Mouse (Mus musculus) heart, postnatal 0 days (tissue): Measurements from ENCODE around the gene Mad1l1. TPM values are rescaled to one million over a fixed set of nuclear protein-coding genes. Genes with fewer than 3 reads are reported as not detected.

Experiments
- ATAC-seq: fragments of 200-750 bp; cut with Nextera tagmentation; 2 replicates; pipeline ENCODE4 v1.8.0; 2017; ENCODE audit warnings: low read depth, moderate number of reproducible peaks, moderate library complexity; ENCODE audit not compliant: insufficient read depth
- DNase-seq: peaks from one replicate; pipeline ENCODE4 v3.0.0-alpha.2; 2016; ENCODE audit warnings: low spot score
- H3K27ac ChIP-seq: fragments of 300-500 bp; sonication (generic); 2 replicates; pipeline ENCODE4 v1.5.1; 2014; ENCODE audit warnings: low read depth, mild to moderate bottlenecking
- H3K27me3 ChIP-seq: fragments of 300-500 bp; sonication (generic); 2 replicates; pipeline ENCODE4 v1.6.1; 2014; ENCODE audit warnings: low read length, mixed read lengths; ENCODE audit not compliant: control insufficient read depth, insufficient read depth
- H3K36me3 ChIP-seq: fragments of 300-500 bp; sonication (generic); replicated peaks from 2 replicates; pipeline ENCODE4 v1.6.1; 2014; ENCODE audit warnings: low read length, mixed read lengths; ENCODE audit not compliant: control insufficient read depth, insufficient read depth
- H3K4me1 ChIP-seq: fragments of 300-500 bp; sonication (generic); 2 replicates; pipeline ENCODE4 v1.6.1; 2014; ENCODE audit warnings: antibody characterized with exemption; ENCODE audit not compliant: control insufficient read depth, insufficient read depth
- H3K4me2 ChIP-seq: fragments of 300-500 bp; sonication (generic); 2 replicates; pipeline ENCODE4 v1.6.1; 2014; ENCODE audit warnings: low read depth, mild to moderate bottlenecking, low read length, moderate library complexity
- H3K4me3 ChIP-seq: fragments of 300-500 bp; sonication (generic); 2 replicates; pipeline ENCODE4 v1.5.1; 2014; ENCODE audit warnings: low read depth, low read length
- H3K9ac ChIP-seq: fragments of 300-500 bp; sonication (generic); replicated peaks from 2 replicates; pipeline ENCODE4 v1.6.1; 2014; ENCODE audit warnings: low read depth, low read length, mixed read lengths
- H3K9me3 ChIP-seq: fragments of 300-500 bp; sonication (generic); replicated peaks from 2 replicates; pipeline ENCODE4 v1.6.1; 2016; ENCODE audit warnings: low read length; ENCODE audit not compliant: control insufficient read depth
- CTCF ChIP-seq: IDR thresholded peaks from 2 replicates; pipeline ENCODE4 v1.5.1; 2016; ENCODE audit warnings: antibody characterized with exemption, control low read depth, low read depth
- EP300 ChIP-seq: IDR thresholded peaks from 2 replicates; pipeline ENCODE4 v1.6.1; 2016; ENCODE audit warnings: antibody characterized with exemption, low read depth
- WGBS: fragments of 180-500 bp; shearing (Covaris S2); extraction: QIAGEN DNeasy Blood & Tissue Kit; methylation state at CpG from one replicate; pipeline ENCODE4 v1.1.7; 2014; 5-methylcytosine and 5-hydroxymethylcytosine counted together
- polyA plus RNA-seq: library from polyadenylated mRNA; unstranded; fragments of >200 nt; fragmentation: Nextera tagmentation; extraction: Ambion mirVana; gene quantifications from 2 replicates; pipeline ENCODE4 v1.2.1, GENCODE M21; 2015
- total RNA-seq: library from RNA; depleted of rRNA; stranded (reverse); fragments of >200 nt; gene quantifications from 2 replicates; pipeline ENCODE4 v1.2.3, GENCODE M21; 2014; ENCODE audit warnings: low replicate concordance

Mad1l1 gene
- total and polyA plus RNA-seq, 2 experiments from 2014 or later, result 15.1 to 20.6 TPM

DNA sequence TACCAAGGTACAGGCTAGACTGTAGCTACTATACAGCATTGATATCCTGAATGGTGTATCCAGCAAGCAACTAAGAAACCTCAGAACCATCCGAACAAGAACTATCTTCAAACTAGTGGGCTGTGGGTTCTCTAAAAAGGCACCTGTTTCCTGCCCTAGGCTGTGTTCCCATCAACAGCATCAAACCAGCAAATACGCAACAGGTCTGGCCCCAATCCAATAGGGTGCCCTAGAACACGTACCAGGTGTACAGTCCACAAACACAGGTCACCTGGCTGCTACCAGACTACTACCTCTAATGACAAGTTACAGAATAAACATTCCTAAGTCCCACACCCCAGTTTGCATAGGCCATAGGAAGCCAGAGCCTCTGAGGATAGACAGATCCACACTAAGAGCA, 38.5 kb downstream of the Mad1l1 start:
- DNase-seq, result no peak
- 94% methylated on average over 3 of the region's 3 CpGs for WGBS
- H3K27ac ChIP-seq, result peak overlapping the region; percentile 15; the same call in 1 of the 2 replicates

DNA sequence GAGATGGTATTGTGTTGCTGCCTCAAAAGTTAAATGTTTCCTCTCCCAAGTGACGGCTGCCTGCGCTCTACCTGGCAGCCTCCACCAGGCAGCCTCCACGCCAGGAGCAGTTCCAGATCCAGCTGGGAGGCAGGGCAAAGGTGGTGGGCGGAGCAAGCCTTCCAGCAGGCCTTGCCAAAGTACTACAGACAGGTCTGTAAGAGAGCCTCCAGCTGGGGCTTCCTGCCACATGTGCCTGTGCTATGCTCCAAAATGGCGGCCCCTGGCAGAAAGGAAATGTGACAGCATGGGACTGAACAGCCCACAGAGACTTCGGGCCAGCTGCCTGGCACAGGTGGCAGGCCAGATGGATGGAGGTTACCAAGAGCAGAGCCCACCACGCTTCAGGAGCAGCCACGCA, 39.0 kb downstream of the Mad1l1 start:
- ATAC-seq (no peak), DNase-seq (no peak)
- Histone ChIP-seq H3K4me1 (no peaks in the 10 kb centered on the region), H3K36me3 (0 out of 2 replicates have a peak, but pooled peaks cover 11% of the 10 kb centered on the region), H3K9me3 (no peaks in the 10 kb centered on the region), H3K4me3 (no peak overlapping the region), H3K4me2 (no peak overlapping the region), H3K27ac (peak overlapping the region; percentile 15; the same call in 1 of the 2 replicates), H3K9ac (no peak overlapping the region), H3K27me3 (no peaks in the 10 kb centered on the region)
- 88% methylated on average over 8 of the region's 8 CpGs for WGBS
- no peak for TF ChIP-seq CTCF
- TF ChIP-seq EP300, result no peak

More for the DNA sequence above, 38.5 kb downstream of the Mad1l1 start:
- H3K9ac ChIP-seq, result no peak overlapping the region
- TF ChIP-seq CTCF, result no peak
- no peak for TF ChIP-seq EP300
- 0 out of 2 replicates have a peak, but pooled peaks cover 11% of the 10 kb centered on the region for H3K36me3 ChIP-seq
- H3K4me1 ChIP-seq, result no peaks in the 10 kb centered on the region
- ATAC-seq, result no peak
- H3K4me2 ChIP-seq, result no peak overlapping the region
- H3K27me3 ChIP-seq, result no peaks in the 10 kb centered on the region
- no peaks in the 10 kb centered on the region for H3K9me3 ChIP-seq
- no peak overlapping the region for H3K4me3 ChIP-seq

DNA sequence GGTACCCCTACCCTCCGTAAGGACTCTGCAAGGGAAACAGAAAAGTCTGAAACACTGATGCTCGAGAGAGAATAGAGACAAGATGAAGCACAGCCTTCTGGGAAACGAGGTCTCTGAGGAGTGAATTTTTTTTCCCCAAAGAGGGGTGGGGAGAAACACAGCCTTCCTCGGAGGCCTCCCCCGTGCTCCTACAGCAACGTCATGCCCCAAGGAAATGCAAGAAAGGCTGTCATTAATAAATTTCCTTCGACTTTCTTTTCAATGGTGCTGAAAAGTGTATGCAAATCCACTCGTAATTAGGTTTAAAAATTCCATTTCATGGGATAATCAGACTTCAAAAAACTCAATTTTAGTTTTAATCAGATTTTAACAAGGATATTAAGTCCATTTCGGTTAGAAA, 41.1 kb downstream of the Mad1l1 start:
- no peaks in the 10 kb centered on the region for H3K4me1 ChIP-seq
- no peak overlapping the region for H3K4me3 ChIP-seq
- no peak overlapping the region for H3K4me2 ChIP-seq
- WGBS, result 84% methylated on average over 9 of the region's 9 CpGs
- no peak overlapping the region for H3K9ac ChIP-seq
- H3K27me3 ChIP-seq, result no peaks in the 10 kb centered on the region
- H3K36me3 ChIP-seq, result 0 out of 2 replicates have a peak, but pooled peaks cover 19% of the 10 kb centered on the region
- no peak for DNase-seq
- no peak for ATAC-seq
- no peaks in the 10 kb centered on the region for H3K9me3 ChIP-seq
- TF ChIP-seq CTCF (no peak), EP300 (no peak)
- no peak overlapping the region for H3K27ac ChIP-seq

DNA sequence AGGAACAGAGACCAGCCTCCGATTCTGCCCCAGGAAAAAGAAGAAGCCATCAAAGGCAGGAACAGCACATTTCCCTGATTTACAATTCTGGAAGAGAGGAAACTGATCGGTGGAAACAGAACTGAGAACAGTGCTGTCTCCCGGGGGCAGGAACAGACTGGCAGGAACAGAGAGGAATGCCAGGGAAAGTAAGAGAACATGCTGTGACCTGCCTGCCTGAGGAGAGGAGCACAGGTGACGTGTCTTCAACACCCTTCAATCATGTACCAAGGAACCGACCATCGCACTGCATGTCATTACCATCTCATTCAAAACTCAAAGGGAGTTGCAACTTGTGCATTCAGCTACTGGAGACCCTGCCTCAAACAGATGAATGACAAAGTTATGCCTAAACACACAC, 44.6 kb downstream of the Mad1l1 start:
- TF ChIP-seq CTCF (no peak), EP300 (no peak)
- H3K27ac ChIP-seq, result no peak overlapping the region
- H3K4me1 ChIP-seq, result no peaks in the 10 kb centered on the region
- ATAC-seq (no peak), DNase-seq (no peak)
- no peaks in the 10 kb centered on the region for H3K9me3 ChIP-seq
- no peak overlapping the region for H3K4me2 ChIP-seq
- no peaks in the 10 kb centered on the region for H3K27me3 ChIP-seq
- H3K4me3 ChIP-seq, result no peak overlapping the region
- WGBS, result 81% methylated on average over 6 of the region's 6 CpGs
- H3K36me3 ChIP-seq, result 0 out of 2 replicates have a peak, but pooled peaks cover 16% of the 10 kb centered on the region
- H3K9ac ChIP-seq, result no peak overlapping the region

DNA sequence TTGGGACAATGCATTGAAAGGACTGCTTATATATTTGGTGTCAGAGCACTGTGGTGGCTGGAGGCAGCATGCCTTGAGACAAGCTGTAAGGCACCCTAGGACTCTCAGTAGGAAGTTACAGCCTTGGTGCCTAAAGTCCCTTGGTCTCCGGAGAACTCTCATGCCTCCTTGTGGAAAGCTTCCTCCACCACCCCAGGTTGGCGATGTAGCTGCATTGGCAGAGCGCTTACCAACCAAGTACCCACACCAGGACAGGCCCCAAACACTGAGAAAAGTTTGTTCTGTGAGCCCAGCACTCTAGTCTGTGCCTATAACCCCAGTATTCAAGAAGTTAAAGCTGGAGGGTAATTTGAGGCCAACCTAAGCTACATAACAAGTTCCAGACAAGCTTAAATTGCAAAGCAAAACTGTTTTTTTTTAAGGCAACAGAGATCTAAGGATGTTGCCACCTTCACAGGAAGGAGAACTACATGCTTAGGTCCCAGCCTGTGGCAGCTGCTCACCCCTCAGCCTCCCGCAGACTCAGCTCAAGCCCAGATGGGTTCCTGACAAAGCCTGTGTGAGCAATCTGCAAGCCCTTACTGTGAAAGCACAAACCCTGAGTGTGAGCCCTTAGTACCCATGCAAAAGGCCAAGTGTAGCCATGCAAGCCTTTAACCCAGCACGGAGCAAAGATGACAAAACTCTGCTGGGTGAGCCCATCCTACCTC, 50.2 kb downstream of the Mad1l1 start:
- H3K27ac ChIP-seq, result peak overlapping the region; percentile 49; the same call in 1 of the 2 replicates
- no peaks in the 10 kb centered on the region for H3K27me3 ChIP-seq
- H3K9me3 ChIP-seq, result no peaks in the 10 kb centered on the region
- H3K4me2 ChIP-seq, result no peak overlapping the region
- WGBS, result 88% methylated on average over 5 of the region's 5 CpGs
- 0 out of 2 replicates have a peak, but pooled peaks cover 8% of the 10 kb centered on the region for H3K36me3 ChIP-seq
- no peak for DNase-seq
- H3K4me1 ChIP-seq, result no peaks in the 10 kb centered on the region
- TF ChIP-seq EP300 (no peak), CTCF (0 out of 2 replicates have a peak, but pooled peaks have one; percentile 13)
- no peak for ATAC-seq
- H3K4me3 ChIP-seq, result no peak overlapping the region
- H3K9ac ChIP-seq, result no peak overlapping the region

- 85% methylated on average over 4 of the region's 4 CpGs for WGBS
These were observed 53.0 kb downstream of the Mad1l1 start for GRCm38 (mm10) chr5:140268396-140268795.

More at GRCm38 (mm10) chr5:140268396-140268795, 53.0 kb downstream of the Mad1l1 start:
- Histone ChIP-seq H3K4me1 (peaks cover 22% of the 10 kb centered on the region), H3K27ac (no peak overlapping the region), H3K27me3 (no peaks in the 10 kb centered on the region), H3K9me3 (no peaks in the 10 kb centered on the region), H3K4me3 (no peak overlapping the region), H3K36me3 (0 out of 2 replicates have a peak, but pooled peaks cover 3% of the 10 kb centered on the region), H3K9ac (no peak overlapping the region), H3K4me2 (no peak overlapping the region)
- TF ChIP-seq EP300, result no peak
- TF ChIP-seq CTCF, result no peak
- ATAC-seq (no peak), DNase-seq (no peak)
